Mouse (Mus musculus) neural tube, embryonic 11.5 days (tissue): ENCODE results near the gene Bpnt1. TPM values are rescaled to one million over a fixed set of nuclear protein-coding genes. Genes with fewer than 3 reads are reported as not detected.

Experiments
- ATAC-seq: fragments of 200-750 bp; cut with Nextera tagmentation; 2 replicates; pipeline ENCODE4 v1.8.0; 2017; ENCODE audit warnings: moderate number of reproducible peaks, mild to moderate bottlenecking, moderate TSS enrichment, moderate library complexity; ENCODE audit not compliant: insufficient read depth, low FRiP score, low TSS enrichment
- DNase-seq: peaks from one replicate; pipeline ENCODE4 v3.0.0-alpha.2; 2015; ENCODE audit warnings: low spot score
- H3K27ac ChIP-seq: fragments of 300-500 bp; sonication (generic); 2 replicates; pipeline ENCODE4 v1.5.1; 2014; ENCODE audit warnings: low read depth, mild to moderate bottlenecking, low read length
- H3K27me3 ChIP-seq: fragments of 300-500 bp; sonication (generic); 2 replicates; pipeline ENCODE4 v1.6.1; 2014; ENCODE audit warnings: mild to moderate bottlenecking, low read length, mixed read lengths; ENCODE audit not compliant: control insufficient read depth, insufficient read depth
- H3K36me3 ChIP-seq: fragments of 300-500 bp; sonication (generic); 2 replicates; pipeline ENCODE4 v1.6.1; 2014; ENCODE audit warnings: mild to moderate bottlenecking, low read length, moderate library complexity, mixed read lengths; ENCODE audit not compliant: control insufficient read depth, insufficient read depth
- H3K4me1 ChIP-seq: fragments of 300-500 bp; sonication (generic); 2 replicates; pipeline ENCODE4 v1.6.1; 2014; ENCODE audit warnings: low read length, mixed read lengths; ENCODE audit not compliant: control insufficient read depth, insufficient read depth
- H3K4me2 ChIP-seq: fragments of 300-500 bp; sonication (generic); 2 replicates; pipeline ENCODE4 v1.6.1; 2014; ENCODE audit warnings: low read depth, mild to moderate bottlenecking, moderate library complexity
- H3K4me3 ChIP-seq: fragments of 300-500 bp; sonication (generic); 2 replicates; pipeline ENCODE4 v1.5.1; 2014; ENCODE audit warnings: low read depth, low read length
- H3K9ac ChIP-seq: fragments of 300-500 bp; sonication (generic); 2 replicates; pipeline ENCODE4 v1.6.1; 2014; ENCODE audit warnings: mild to moderate bottlenecking, low read length
- H3K9me3 ChIP-seq: fragments of 300-500 bp; sonication (generic); 2 replicates; pipeline ENCODE4 v1.6.1; 2016; ENCODE audit warnings: low read length; ENCODE audit not compliant: control insufficient read depth
- WGBS: fragments of 180-500 bp; shearing (Covaris S2); extraction: QIAGEN DNeasy Blood & Tissue Kit; methylation state at CpG from one replicate; pipeline ENCODE4 v1.1.7; 2014; 5-methylcytosine and 5-hydroxymethylcytosine counted together
- polyA plus RNA-seq: library from polyadenylated mRNA; unstranded; fragments of >200 nt; fragmentation: Nextera tagmentation; extraction: Ambion mirVana; gene quantifications from 2 replicates; pipeline ENCODE4 v1.2.1, GENCODE M21; 2014

Bpnt1 gene
- polyA plus RNA-seq, 1 experiment from 2014 or later, result 24.3 TPM

GRCm38 (mm10) chr1:185336535-185336934 is 4.6 kb downstream of the Bpnt1 start:
- no peaks in the 10 kb centered on the region for H3K27me3 ChIP-seq
- no peak overlapping the region for H3K9ac ChIP-seq
- no peaks in the 10 kb centered on the region for H3K9me3 ChIP-seq
- 52% methylated on average over 3 of the region's 3 CpGs for WGBS
- no peak overlapping the region for H3K4me3 ChIP-seq
- DNase-seq (no peak), ATAC-seq (no peak)
- no peak overlapping the region for H3K27ac ChIP-seq
- H3K4me2 ChIP-seq, result no peak overlapping the region
- H3K36me3 ChIP-seq, result peaks cover 6% of the 10 kb centered on the region
- H3K4me1 ChIP-seq, result peaks cover 11% of the 10 kb centered on the region

GRCm38 (mm10) chr1:185342441-185342840 is 10.5 kb downstream of the Bpnt1 start:
- H3K27me3 ChIP-seq, result no peaks in the 10 kb centered on the region
- H3K4me1 ChIP-seq, result no peaks in the 10 kb centered on the region
- no peak overlapping the region for H3K4me2 ChIP-seq
- peaks cover 10% of the 10 kb centered on the region for H3K36me3 ChIP-seq
- ATAC-seq (no peak), DNase-seq (no peak)
- no peak overlapping the region for H3K9ac ChIP-seq
- no peak overlapping the region for H3K27ac ChIP-seq
- WGBS, result 91% methylated on average over 4 of the region's 4 CpGs
- no peak overlapping the region for H3K4me3 ChIP-seq
- no peaks in the 10 kb centered on the region for H3K9me3 ChIP-seq

- H3K36me3 ChIP-seq, result peaks cover 10% of the 10 kb centered on the region
- 85% methylated on average over 8 of the region's 8 CpGs for WGBS
- DNase-seq, result no peak
- no peak overlapping the region for H3K27ac ChIP-seq
- H3K4me3 ChIP-seq, result no peak overlapping the region
- no peaks in the 10 kb centered on the region for H3K4me1 ChIP-seq
- H3K4me2 ChIP-seq, result no peak overlapping the region
- no peaks in the 10 kb centered on the region for H3K9me3 ChIP-seq
- H3K27me3 ChIP-seq, result no peaks in the 10 kb centered on the region
- ATAC-seq, result no peak
- no peak overlapping the region for H3K9ac ChIP-seq
Observed at GRCm38 (mm10) chr1:185343422-185343821, 11.5 kb downstream of the Bpnt1 start.

GRCm38 (mm10) chr1:185346188-185346587 is 14.2 kb downstream of the Bpnt1 start:
- Histone ChIP-seq H3K4me3 (no peak overlapping the region), H3K36me3 (peaks cover 11% of the 10 kb centered on the region), H3K27me3 (no peaks in the 10 kb centered on the region), H3K27ac (no peak overlapping the region), H3K9ac (no peak overlapping the region), H3K9me3 (no peaks in the 10 kb centered on the region), H3K4me2 (no peak overlapping the region), H3K4me1 (no peaks in the 10 kb centered on the region)
- ATAC-seq, result no peak
- 80% methylated on average over 10 of the region's 10 CpGs for WGBS
- no peak for DNase-seq

GRCm38 (mm10) chr1:185349741-185350140 is 17.8 kb downstream of the Bpnt1 start:
- H3K9ac ChIP-seq, result no peak overlapping the region
- peaks cover 7% of the 10 kb centered on the region for H3K36me3 ChIP-seq
- no peak overlapping the region for H3K4me3 ChIP-seq
- no peaks in the 10 kb centered on the region for H3K27me3 ChIP-seq
- 97% methylated on average over 14 of the region's 14 CpGs for WGBS
- no peaks in the 10 kb centered on the region for H3K9me3 ChIP-seq
- H3K4me2 ChIP-seq, result no peak overlapping the region
- ATAC-seq (no peak), DNase-seq (no peak)
- no peak overlapping the region for H3K27ac ChIP-seq
- no peaks in the 10 kb centered on the region for H3K4me1 ChIP-seq

GRCm38 (mm10) chr1:185350611-185351010 is 18.7 kb downstream of the Bpnt1 start:
- no peak for DNase-seq
- WGBS, result 94% methylated on average over 4 of the region's 4 CpGs

GRCm38 (mm10) chr1:185352151-185352550 is 20.2 kb downstream of the Bpnt1 start:
- Histone ChIP-seq H3K4me1 (no peaks in the 10 kb centered on the region), H3K9ac (no peak overlapping the region), H3K4me3 (no peak overlapping the region), H3K9me3 (no peaks in the 10 kb centered on the region), H3K27me3 (no peaks in the 10 kb centered on the region), H3K4me2 (no peak overlapping the region), H3K27ac (no peak overlapping the region), H3K36me3 (peaks cover 7% of the 10 kb centered on the region)
- no peak for DNase-seq
- 91% methylated on average over 12 of the region's 12 CpGs for WGBS
- no peak for ATAC-seq

More at GRCm38 (mm10) chr1:185350611-185351010, 18.7 kb downstream of the Bpnt1 start:
- Histone ChIP-seq H3K4me3 (no peak overlapping the region), H3K4me2 (no peak overlapping the region), H3K27ac (no peak overlapping the region), H3K9ac (no peak overlapping the region), H3K36me3 (peaks cover 9% of the 10 kb centered on the region), H3K4me1 (no peaks in the 10 kb centered on the region), H3K27me3 (no peaks in the 10 kb centered on the region), H3K9me3 (no peaks in the 10 kb centered on the region)
- no peak for ATAC-seq

- Histone ChIP-seq H3K27ac (no peak overlapping the region), H3K4me2 (no peak overlapping the region), H3K27me3 (no peaks in the 10 kb centered on the region), H3K4me1 (no peaks in the 10 kb centered on the region), H3K36me3 (peaks cover 7% of the 10 kb centered on the region), H3K9me3 (no peaks in the 10 kb centered on the region), H3K4me3 (no peak overlapping the region), H3K9ac (no peak overlapping the region)
- WGBS, result 96% methylated on average over 8 of the region's 8 CpGs
- ATAC-seq (no peak), DNase-seq (no peak)
Observed at GRCm38 (mm10) chr1:185353351-185353750, 21.4 kb downstream of the Bpnt1 start.

GRCm38 (mm10) chr1:185354731-185355130 is 22.8 kb downstream of the Bpnt1 start:
- H3K36me3 ChIP-seq, result peaks cover 4% of the 10 kb centered on the region
- DNase-seq (no peak), ATAC-seq (no peak)
- H3K4me3 ChIP-seq, result no peak overlapping the region
- no peak overlapping the region for H3K4me2 ChIP-seq
- 83% methylated on average over 4 of the region's 4 CpGs for WGBS
- H3K4me1 ChIP-seq, result no peaks in the 10 kb centered on the region
- H3K9ac ChIP-seq, result no peak overlapping the region
- no peaks in the 10 kb centered on the region for H3K27me3 ChIP-seq
- H3K27ac ChIP-seq, result no peak overlapping the region
- no peaks in the 10 kb centered on the region for H3K9me3 ChIP-seq
